In genomic region chr3:83080567-83081055, GRCm38 (mm10) we compare ENCODE assay signal across 8 mouse cellular contexts. TPM values are rescaled to one million over a fixed set of nuclear protein-coding genes. Genes with fewer than 3 reads are reported as not detected.
DNase-seq lines count a peak whose midpoint lies in the region; ATAC-seq and TF ChIP-seq lines count a peak whose summit lies in the region.

No protein-coding gene starts in this region.

- no peaks in the 10 kb centered on the region for H3K36me3 ChIP-seq in forebrain, embryonic 16.5 days (ENCODE audit: control insufficient read depth, insufficient read depth)
- H3K36me3 ChIP-seq in hindbrain, embryonic 11.5 days (ENCODE audit: control insufficient read depth, insufficient read depth, low read length), result no peaks in the 10 kb centered on the region
- H3K36me3 ChIP-seq in lung, embryonic 15.5 days, result no peaks in the 10 kb centered on the region
- H3K36me3 ChIP-seq in neural tube, embryonic 15.5 days, result no peaks in the 10 kb centered on the region

- peak; percentile 93 for ATAC-seq in Patski
- peak; percentile 75 for ATAC-seq in forebrain, embryonic 16.5 days
- peak; percentile 73 for ATAC-seq in hindbrain, embryonic 11.5 days (ENCODE audit: low FRiP score)
- ATAC-seq in lung, embryonic 15.5 days (ENCODE audit: borderline replicate concordance, extremely low read depth, low FRiP score, low TSS enrichment), result peak; percentile 88
- peak; percentile 55; the same call in 1 of the 2 replicates for ATAC-seq in neural tube, embryonic 15.5 days (ENCODE audit: low FRiP score)

- peak; percentile 20 for DNase-seq in Patski (ENCODE audit: low read depth, low spot score)
- DNase-seq in cerebellum, adult 18-20 months, result peak; percentile 54 to 55
- peak; percentile 81 for DNase-seq in hindbrain, embryonic 11.5 days (ENCODE audit: low spot score)
- DNase-seq in layer of hippocampus, adult 8-10 months (ENCODE audit: low spot score in 2 of 2), result peak; percentile 21 to 59
- DNase-seq in thymus, postnatal 4 days, result peak; percentile 73

- peaks cover 11% of the 10 kb centered on the region for H3K4me1 ChIP-seq in forebrain, embryonic 16.5 days (replicated peaks; ENCODE audit: control insufficient read depth, insufficient read depth, low read length)
- H3K4me1 ChIP-seq in hindbrain, embryonic 11.5 days (replicated peaks; ENCODE audit: control insufficient read depth, insufficient read depth, low read length), result no peaks in the 10 kb centered on the region
- peaks cover 10% of the 10 kb centered on the region for H3K4me1 ChIP-seq in lung, embryonic 15.5 days
- 0 out of 2 replicates have a peak, but pooled peaks cover 3% of the 10 kb centered on the region for H3K4me1 ChIP-seq in neural tube, embryonic 15.5 days

- CTCF ChIA-PET in Patski (lab: Charles Lee), result interaction anchor here (1.1 to 2.6 kb wide), 4 partner anchors 22 to 81 kb away, joined by 3 to 15 read pairs (median 8); partner anchors contain the start of gene Plrg1

- TF ChIP-seq CTCF in Patski (IDR thresholded peaks at IDR 0.05), result peak; percentile 91

- POLR2A ChIA-PET in Patski (lab: Charles Lee), result no interaction called here

- 3% methylated on average over 11 of the region's 11 CpGs for WGBS in forebrain, embryonic 16.5 days
- 9% methylated on average over 11 of the region's 11 CpGs for WGBS in hindbrain, embryonic 11.5 days
- 3% methylated on average over 11 of the region's 11 CpGs for WGBS in lung, embryonic 15.5 days
- 5% methylated on average over 11 of the region's 11 CpGs for WGBS in neural tube, embryonic 15.5 days

- no peaks in the 10 kb centered on the region for H3K9me3 ChIP-seq in forebrain, embryonic 16.5 days (ENCODE audit: control insufficient read depth, low read length)
- no peaks in the 10 kb centered on the region for H3K9me3 ChIP-seq in hindbrain, embryonic 11.5 days (ENCODE audit: control insufficient read depth, low read length)
- no peaks in the 10 kb centered on the region for H3K9me3 ChIP-seq in lung, embryonic 15.5 days
- H3K9me3 ChIP-seq in neural tube, embryonic 15.5 days (replicated peaks), result no peaks in the 10 kb centered on the region

- peak overlapping the region; percentile 19; the same call in 1 of the 2 replicates for H3K4me3 ChIP-seq in forebrain, embryonic 16.5 days (replicated peaks; ENCODE audit: low read length)
- no peak overlapping the region for H3K4me3 ChIP-seq in hindbrain, embryonic 11.5 days (ENCODE audit: low read depth, low read length)
- H3K4me3 ChIP-seq in lung, embryonic 15.5 days, result peak overlapping the region; percentile 40
- H3K4me3 ChIP-seq in neural tube, embryonic 15.5 days (replicated peaks), result peak overlapping the region; percentile 8; the same call in 1 of the 2 replicates

- in situ Hi-C loops in Patski (cut with MboI; ENCODE audit: low pct_unique_long_range_greater_than_20kb), result loop anchor here (5.0 kb wide), 1 partner anchor 83 kb away; no protein-coding TSS in a partner anchor

- H3K4me2 ChIP-seq in forebrain, embryonic 16.5 days (ENCODE audit: low read length), result peak overlapping the region; percentile 42
- peak overlapping the region; percentile 22 for H3K4me2 ChIP-seq in hindbrain, embryonic 11.5 days (replicated peaks; ENCODE audit: low read depth, low read length)
- H3K4me2 ChIP-seq in lung, embryonic 15.5 days, result peak overlapping the region; percentile 73
- H3K4me2 ChIP-seq in neural tube, embryonic 15.5 days, result peak overlapping the region; percentile 50

- H3K27me3 ChIP-seq in Patski, result peaks cover 45% of the 10 kb centered on the region
- H3K27me3 ChIP-seq in forebrain, embryonic 16.5 days (replicated peaks; ENCODE audit: control insufficient read depth, insufficient read depth, low read length), result no peaks in the 10 kb centered on the region
- H3K27me3 ChIP-seq in hindbrain, embryonic 11.5 days (ENCODE audit: control insufficient read depth, insufficient read depth, low read length), result no peaks in the 10 kb centered on the region
- no peaks in the 10 kb centered on the region for H3K27me3 ChIP-seq in lung, embryonic 15.5 days
- H3K27me3 ChIP-seq in neural tube, embryonic 15.5 days (replicated peaks), result no peaks in the 10 kb centered on the region

- no peak overlapping the region for H3K9ac ChIP-seq in forebrain, embryonic 16.5 days (replicated peaks; ENCODE audit: low read depth, low read length)
- H3K9ac ChIP-seq in hindbrain, embryonic 11.5 days (ENCODE audit: low read depth, low read length), result no peak overlapping the region
- H3K9ac ChIP-seq in lung, embryonic 15.5 days, result 0 out of 2 replicates have a peak overlapping the region, but pooled peaks have one; percentile 2
- H3K9ac ChIP-seq in neural tube, embryonic 15.5 days (replicated peaks), result no peak overlapping the region

- H3K27ac ChIP-seq in forebrain, embryonic 16.5 days (ENCODE audit: low read length), result no peak overlapping the region
- no peak overlapping the region for H3K27ac ChIP-seq in hindbrain, embryonic 11.5 days (ENCODE audit: low read depth, low read length)
- peak overlapping the region; percentile 57; the same call in 1 of the 2 replicates for H3K27ac ChIP-seq in lung, embryonic 15.5 days
- H3K27ac ChIP-seq in neural tube, embryonic 15.5 days (replicated peaks), result no peak overlapping the region

RNA-seq across cellular contexts. Expression of gene Plrg1, which starts 25.3 kb away (rescaled TPM):
- polyA plus RNA-seq in Patski (2021), result 85.3 TPM
- polyA plus RNA-seq in forebrain, embryonic 16.5 days (2015; fragmentation: Nextera tagmentation; extraction: Ambion mirVana), result 112 and 123 TPM in 2 replicates
- 133 and 146 TPM in 2 replicates for polyA plus RNA-seq in hindbrain, embryonic 11.5 days (2014; fragmentation: Nextera tagmentation; extraction: Ambion mirVana)
- 10 to 100 TPM; 48.1 to 52.8 (median 49.0) TPM for total RNA-seq in layer of hippocampus, adult 8-10 months (2022)
- polyA plus RNA-seq in lung, embryonic 15.5 days (2015; fragmentation: Nextera tagmentation; extraction: Ambion mirVana), result 108 and 110 TPM in 2 replicates
- polyA plus RNA-seq in neural tube, embryonic 15.5 days (2015; fragmentation: Nextera tagmentation; extraction: Ambion mirVana), result 92.6 and 97.6 TPM in 2 replicates

RNA-seq across cellular contexts. Expression of gene Fgb, which starts 30.9 kb away (rescaled TPM):
- polyA plus RNA-seq in Patski (2021), result not detected
- polyA plus RNA-seq in forebrain, embryonic 16.5 days (2015; fragmentation: Nextera tagmentation; extraction: Ambion mirVana), result 0.09 TPM in 1 of 2 replicates, not detected in the other
- 0.11 TPM in 1 of 2 replicates, not detected in the other for polyA plus RNA-seq in hindbrain, embryonic 11.5 days (2014; fragmentation: Nextera tagmentation; extraction: Ambion mirVana)
- total RNA-seq in layer of hippocampus, adult 8-10 months (2022), result not detected
- 0.49 and 2.7 TPM in 2 replicates for polyA plus RNA-seq in lung, embryonic 15.5 days (2015; fragmentation: Nextera tagmentation; extraction: Ambion mirVana)
- 0.20 and 1.1 TPM in 2 replicates for polyA plus RNA-seq in neural tube, embryonic 15.5 days (2015; fragmentation: Nextera tagmentation; extraction: Ambion mirVana)

RNA-seq across cellular contexts. Expression of gene Dchs2, which starts 47.1 kb away (rescaled TPM):
- 0.12 TPM for polyA plus RNA-seq in Patski (2021)
- polyA plus RNA-seq in forebrain, embryonic 16.5 days (2015; fragmentation: Nextera tagmentation; extraction: Ambion mirVana), result 0.51 and 0.68 TPM in 2 replicates
- 1.2 and 1.6 TPM in 2 replicates for polyA plus RNA-seq in hindbrain, embryonic 11.5 days (2014; fragmentation: Nextera tagmentation; extraction: Ambion mirVana)
- total RNA-seq in layer of hippocampus, adult 8-10 months (2022), result 1 to 10 TPM; 3.3 to 4.8 (median 4.4) TPM
- 0.13 and 0.14 TPM in 2 replicates for polyA plus RNA-seq in lung, embryonic 15.5 days (2015; fragmentation: Nextera tagmentation; extraction: Ambion mirVana)
- polyA plus RNA-seq in neural tube, embryonic 15.5 days (2015; fragmentation: Nextera tagmentation; extraction: Ambion mirVana), result 1.1 and 1.2 TPM in 2 replicates

RNA-seq across cellular contexts. Expression of gene Fga, which starts 54.7 kb away (rescaled TPM):
- not detected for polyA plus RNA-seq in Patski (2021)
- 0.10 TPM in 1 of 2 replicates, not detected in the other for polyA plus RNA-seq in forebrain, embryonic 16.5 days (2015; fragmentation: Nextera tagmentation; extraction: Ambion mirVana)
- 0.14 TPM in 1 of 2 replicates, not detected in the other for polyA plus RNA-seq in hindbrain, embryonic 11.5 days (2014; fragmentation: Nextera tagmentation; extraction: Ambion mirVana)
- not detected for total RNA-seq in layer of hippocampus, adult 8-10 months (2022)
- polyA plus RNA-seq in lung, embryonic 15.5 days (2015; fragmentation: Nextera tagmentation; extraction: Ambion mirVana), result 0.79 and 4.0 TPM in 2 replicates
- polyA plus RNA-seq in neural tube, embryonic 15.5 days (2015; fragmentation: Nextera tagmentation; extraction: Ambion mirVana), result 0.06 and 0.73 TPM in 2 replicates

Comparison
In these comparisons a context has a peak if more than half of its experiments do, and no peak if none do; other contexts are left out.
1. DNase-seq: peak in every context shown above with its lines; median percentile 81 in hindbrain, embryonic 11.5 days; 73 in thymus, postnatal 4 days; 54 in cerebellum, adult 18-20 months; 40 in layer of hippocampus, adult 8-10 months; 20 in Patski.
2. H3K4me2 ChIP-seq: peak in every context shown above with its lines; median percentile 73 in lung, embryonic 15.5 days; 50 in neural tube, embryonic 15.5 days; 42 in forebrain, embryonic 16.5 days; 22 in hindbrain, embryonic 11.5 days.